Mouse (Mus musculus) ovary, postnatal 10 days (tissue): ENCODE data around the gene Syna.

Experiments used
- DNase-seq: peaks from one replicate; pipeline ENCODE4 v3.0.0; 2022; ENCODE audit warnings: low spot score

Syna gene

DNA sequence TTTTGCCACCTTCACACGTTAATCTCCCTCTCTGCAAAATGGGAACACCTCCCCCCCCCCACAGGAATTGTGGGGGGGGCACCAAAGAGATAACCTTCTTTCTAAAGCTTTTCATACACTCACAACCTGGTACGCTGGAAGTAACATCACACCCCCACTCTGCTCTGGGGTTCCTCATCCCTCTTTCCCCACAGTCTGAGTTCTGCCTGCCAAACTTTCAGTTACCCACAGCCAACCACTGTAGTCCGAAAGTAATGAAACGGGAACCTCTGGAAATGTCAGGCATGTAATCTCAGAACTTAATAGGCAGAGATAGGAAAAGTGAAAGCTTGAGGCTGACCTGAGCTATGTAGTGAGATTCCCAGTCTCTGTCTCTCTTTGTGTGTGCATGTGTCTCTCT is 7.5 kb upstream of the Syna start:
- no peak for DNase-seq

DNA sequence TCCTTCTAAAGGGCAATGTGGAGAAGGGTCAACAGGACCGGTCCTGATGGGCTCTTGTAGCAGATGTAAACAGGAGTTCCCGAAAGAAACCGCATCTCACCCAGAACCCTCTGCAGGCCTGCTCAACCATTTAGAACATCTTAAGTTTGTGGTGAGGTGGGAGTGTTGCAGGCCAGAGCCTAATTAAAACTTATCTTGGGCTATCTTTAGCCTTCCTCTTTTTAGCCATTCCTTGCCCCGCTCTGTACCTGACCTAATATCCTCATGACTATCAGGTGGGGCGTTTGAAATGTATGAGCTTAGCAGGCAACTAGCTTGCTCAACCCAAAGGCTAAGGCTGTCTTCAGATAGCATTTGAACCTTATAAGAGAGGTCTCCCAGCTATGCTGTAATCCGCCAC is 5.7 kb upstream of the Syna start:
- DNase-seq = no peak

DNA sequence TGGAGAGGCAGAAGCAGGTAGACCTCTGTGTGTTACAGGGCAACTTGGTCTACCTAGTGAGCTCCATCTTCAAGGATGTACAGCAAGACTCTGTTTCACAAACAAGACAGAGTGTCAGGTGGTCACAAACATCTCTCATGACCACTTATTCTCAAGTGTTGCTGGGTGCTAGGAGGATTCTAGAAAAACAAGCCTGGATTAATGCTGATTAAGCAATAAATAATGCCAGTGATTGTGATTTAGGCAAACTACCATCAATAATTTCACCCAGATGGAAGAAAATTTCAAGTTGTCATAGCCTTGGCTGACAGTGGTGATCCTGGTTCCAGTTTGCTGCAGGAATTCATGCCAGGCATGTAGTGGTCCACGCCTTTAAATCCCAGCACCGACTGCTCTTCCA is 4.3 kb upstream of the Syna start:
- no peak for DNase-seq

DNA sequence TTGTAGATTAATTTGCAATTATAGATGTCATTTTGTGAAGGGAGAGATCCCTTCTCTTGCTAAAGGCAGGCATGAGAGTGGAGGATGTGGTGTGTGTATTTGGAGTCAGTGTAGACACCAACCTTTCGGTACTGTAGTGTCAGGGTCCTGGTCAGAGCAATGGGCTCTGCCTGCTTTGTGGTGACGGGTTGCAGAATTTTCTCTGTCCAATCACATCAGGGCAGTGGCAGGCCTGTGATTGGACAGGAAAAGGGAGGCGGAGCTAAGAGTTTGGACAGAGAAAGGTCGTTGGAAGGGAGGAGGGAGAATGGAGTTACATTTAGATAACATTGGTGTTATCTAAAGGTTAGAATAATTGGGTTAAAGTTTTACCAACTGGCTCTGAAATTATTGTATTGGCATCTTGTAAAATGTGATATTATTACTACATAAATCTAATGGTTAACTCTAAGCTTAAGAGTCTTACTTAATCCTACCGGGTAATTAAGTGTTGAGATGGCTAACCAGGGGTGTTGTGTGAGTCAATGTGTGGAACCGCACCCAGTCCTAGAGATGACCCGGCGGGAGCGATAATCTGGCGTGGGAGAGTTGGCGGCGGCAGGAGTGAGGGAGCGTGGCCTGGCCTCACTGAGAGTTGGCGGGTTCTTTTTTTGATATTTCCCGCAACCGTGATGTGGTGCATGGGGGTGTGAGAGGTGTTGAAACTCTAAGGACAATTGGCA is 640 bp upstream of the Syna start:
- DNase-seq = no peak

DNA sequence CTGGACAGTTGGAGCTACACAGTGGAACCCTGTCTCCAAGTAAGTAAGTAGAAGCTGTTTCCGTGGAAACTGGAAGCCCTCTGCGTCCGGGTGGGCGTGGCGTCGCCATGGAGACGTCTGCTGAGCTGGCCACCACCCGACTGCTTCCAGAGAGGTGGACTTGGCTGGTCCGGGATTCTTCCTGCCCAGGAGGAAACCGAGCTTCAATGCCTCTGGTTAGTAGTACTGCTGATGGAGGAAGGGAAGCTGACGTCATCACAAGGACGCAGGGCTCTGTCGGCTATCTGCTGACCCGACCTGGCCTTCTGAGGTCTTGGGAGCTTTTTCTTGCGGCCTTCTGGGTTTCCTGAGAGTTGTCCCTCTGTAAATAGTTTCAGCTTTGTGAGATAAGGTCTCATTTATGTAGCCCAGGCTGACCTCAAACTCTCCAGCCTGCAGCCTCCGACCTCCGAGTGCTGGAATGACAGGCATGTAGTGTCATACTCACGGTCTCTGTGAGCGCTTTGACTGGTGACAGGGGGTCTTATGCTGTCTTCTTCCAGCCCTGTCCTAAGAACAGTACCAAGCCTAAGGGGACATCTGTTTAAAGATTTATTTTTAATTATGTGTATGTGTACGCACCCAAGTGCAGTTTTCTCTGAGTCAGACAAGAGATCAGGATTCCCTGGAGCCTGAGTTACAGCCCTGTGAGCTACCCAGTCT is 4.4 kb downstream of the Syna start:
- DNase-seq = no peak

DNA sequence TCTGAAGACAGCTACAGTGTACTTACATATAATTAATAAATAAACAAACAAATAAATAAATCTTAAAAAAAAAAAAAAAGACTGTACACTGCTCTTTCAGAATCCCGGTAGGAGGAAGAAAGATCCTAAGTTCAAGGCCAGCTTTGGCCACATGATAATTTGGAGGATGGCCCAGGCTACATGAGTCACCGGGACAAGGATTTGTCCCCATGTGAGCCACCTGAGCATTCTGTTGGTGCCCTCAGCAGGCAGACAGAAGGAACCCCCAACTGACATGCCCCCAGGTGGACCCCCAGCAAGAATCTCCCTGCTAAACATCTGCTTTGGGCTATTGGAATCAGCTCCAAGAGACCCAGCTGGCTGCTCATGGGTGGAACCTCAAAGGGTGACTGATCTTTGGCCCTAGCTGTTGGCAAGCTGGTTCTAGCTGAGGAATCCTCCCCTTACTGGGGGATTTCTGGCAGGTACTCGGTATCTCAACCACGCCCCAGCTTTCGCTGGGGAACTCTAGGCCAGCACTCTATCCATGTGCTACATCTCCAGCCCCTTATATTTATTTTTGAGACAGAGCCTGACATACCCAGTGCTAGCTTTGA is 5.9 kb downstream of the Syna start:
- DNase-seq = no peak

DNA sequence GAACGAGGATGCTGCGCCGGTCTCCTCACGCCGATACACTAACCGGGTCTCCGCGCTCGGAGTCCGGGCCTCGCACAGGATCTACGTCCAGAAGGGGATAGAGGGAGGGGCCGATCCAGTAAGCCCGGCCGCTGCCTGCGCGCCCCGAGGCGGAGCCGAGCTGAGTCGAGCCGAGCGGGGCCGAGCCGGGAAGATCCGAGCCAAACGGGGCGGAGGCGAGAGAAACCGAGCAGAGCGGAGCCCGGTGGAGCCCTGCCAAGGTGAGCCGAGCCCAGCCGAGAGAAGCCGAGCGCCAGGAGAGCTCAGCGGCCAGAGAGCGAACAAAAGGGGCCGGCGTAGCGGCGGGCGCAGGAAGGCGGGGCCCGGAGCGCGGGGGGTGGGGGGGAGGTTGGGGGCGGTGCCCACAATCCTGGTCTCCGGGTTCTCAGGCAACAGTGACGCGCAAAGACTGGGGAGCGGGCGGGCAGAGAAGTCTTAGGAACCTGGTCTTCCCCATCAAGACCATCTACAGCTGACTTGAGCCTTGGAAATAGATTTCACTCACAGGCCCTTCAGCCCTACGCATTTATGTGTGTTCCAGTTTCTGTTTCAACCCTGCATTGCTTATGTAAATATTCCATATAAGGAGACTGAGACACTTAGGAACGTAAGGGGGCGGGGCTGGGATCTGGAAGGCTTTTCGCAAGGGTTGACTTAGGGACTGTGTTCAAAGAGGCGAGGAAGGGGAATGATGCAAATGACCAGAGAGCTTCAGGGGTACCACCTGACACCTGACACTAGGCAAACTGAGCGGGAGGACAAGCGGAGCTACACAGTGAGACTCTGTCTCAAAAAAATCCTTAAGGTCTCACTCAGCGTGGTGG is 7.6 kb downstream of the Syna start, which contains the start of gene Clip2:
Clip2 (minus strand) TSS at position 325 of the 863 bp plus-strand sequence.
- peak; percentile 99 for DNase-seq

DNA sequence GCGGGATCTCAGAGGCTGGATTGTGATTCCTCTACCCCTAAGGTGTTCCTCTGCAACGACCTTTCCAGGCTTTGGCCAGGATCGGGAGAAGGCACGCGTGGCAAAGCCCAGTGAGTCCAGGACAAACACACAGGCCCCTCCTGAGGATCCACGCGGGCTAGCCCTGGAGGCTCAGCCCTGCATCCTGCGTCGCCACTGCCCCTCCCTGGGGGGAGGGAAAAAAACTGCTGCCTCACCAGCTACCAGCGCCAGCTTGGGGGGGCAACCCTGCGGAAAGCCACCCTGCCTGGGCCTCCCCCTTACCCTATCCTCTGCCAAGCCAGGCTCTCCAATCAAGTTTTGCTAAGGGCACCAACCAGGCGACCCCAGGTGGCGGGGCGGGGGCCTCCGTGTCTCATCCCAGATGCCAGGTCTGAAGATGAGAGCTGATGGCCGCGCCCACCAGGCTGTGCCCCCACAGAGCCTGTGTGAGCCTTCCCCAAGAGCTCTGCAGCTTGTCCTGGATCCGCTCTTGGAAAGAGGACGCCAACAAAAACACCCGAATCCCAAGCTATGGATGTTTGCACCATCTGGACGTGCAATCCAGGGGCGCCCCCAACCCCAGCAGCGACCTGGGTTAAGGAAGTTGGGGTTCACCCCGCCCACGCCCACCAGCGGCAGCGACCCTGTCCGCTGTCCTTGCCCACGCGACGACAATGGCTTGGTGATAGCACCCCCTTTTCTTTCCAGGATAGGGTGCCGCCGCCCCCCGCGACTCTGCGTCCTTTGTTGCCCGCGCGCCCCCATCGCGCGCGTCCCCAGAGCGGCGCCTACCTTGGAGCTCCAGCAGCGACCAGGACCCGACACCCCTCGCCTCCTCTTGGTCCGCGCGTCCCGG is 8.5 kb downstream of the Syna start:
- DNase-seq = no peak

DNA sequence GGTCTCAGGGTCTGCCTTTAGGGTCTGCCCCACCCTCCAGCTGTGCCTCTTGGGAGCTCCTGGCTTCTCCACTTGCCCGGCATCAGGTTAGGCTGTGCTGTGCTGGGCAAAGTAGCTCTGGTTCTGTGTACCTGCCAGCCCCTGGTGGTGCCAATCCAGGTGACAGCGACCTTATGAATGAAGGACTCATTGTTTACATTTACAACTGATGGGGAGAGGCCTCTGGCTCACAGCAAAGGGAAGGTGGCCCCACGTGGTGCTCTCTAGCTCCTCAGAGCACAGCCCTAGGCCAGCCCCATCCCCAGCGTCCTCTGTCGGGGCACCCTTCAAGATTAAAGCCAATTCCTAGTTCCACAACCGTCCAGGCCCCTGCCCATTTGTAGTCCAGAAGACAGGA is 9.1 kb downstream of the Syna start:
- no peak for DNase-seq

DNA sequence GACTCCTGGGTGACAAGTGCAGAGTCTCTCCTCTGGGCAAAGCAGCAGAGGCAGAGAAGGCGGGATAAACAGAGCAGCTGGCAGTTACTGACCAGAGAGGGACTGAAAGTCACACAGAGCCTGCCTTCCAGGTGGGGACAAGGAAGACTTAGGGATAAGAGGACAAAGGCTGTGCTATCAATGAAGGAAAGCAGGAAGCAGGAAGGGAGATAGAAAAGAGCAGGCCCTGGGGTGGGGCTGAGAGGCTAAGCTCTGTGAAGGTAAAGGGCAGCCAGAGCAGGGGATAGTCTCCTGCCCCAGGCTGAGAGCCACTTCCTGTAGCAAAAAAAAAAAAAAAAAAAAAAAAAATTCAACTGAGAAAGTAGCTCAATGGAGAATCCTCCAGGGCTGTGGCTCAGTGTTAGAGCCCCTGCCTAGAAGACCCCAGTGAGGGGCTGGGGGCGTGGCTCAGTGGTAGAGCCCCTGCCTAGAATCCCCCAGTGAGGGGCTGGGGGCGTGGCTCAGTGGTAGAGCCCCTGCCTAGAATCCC is 10.3 kb downstream of the Syna start:
- no peak for DNase-seq

DNA sequence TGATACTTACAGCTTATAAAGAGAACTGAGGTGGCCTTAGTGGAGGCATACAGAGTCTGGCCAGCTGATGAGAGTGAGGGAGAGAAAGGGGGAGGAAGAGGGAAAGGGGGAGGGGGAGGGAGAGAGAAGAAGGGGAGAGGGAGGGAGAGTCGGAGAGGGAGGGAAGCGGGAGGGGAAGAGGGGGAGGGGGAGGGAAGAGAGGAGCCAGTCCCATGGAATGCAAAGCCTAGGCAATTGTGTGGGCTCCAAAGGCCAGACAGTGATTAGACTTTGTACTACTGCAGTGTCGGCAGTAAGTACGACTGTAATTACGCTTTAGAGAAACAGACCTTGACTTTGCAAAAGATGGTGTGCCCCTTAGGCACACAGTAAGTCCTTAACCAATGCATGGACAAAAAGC is 11.7 kb downstream of the Syna start:
- DNase-seq = no peak

DNA sequence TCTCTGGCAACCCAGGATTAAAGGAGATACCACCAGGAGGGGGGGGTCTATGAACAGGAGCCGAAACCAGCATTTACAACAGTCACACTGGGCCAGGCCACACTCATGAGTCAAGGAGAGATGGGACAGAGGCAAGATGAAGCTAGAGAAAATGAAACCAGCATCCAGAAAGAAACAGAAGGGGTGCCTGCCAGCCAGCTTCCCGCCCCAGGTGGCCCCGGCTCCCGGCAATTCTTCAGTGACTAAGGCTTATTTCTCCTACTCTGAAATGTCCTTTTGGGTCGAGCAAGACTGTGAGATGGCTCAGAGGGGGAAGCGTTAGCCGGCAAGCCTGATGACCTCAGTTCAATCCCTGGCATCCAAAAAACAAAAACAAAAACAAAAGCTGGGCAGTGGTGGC is 13.2 kb downstream of the Syna start:
- no peak for DNase-seq

DNA sequence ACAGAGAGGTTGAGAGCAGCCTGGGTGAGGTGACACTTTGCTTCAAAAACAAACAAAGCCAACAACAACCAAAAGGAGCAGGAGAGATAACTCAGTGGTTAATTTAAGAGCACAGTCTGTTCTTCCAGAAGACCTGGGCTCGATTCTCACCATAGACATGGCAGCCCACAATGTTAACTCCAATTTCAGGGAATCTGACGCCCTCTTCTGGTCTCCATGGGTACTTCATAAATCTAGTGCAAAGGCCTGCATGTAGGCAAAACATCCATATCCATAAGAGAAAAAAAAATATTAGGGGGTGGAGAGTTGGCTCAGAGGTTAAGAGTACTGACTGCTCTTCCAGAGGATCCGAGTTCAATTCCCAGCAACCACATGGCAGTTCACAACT is 14.7 kb downstream of the Syna start:
- DNase-seq = no peak

DNA sequence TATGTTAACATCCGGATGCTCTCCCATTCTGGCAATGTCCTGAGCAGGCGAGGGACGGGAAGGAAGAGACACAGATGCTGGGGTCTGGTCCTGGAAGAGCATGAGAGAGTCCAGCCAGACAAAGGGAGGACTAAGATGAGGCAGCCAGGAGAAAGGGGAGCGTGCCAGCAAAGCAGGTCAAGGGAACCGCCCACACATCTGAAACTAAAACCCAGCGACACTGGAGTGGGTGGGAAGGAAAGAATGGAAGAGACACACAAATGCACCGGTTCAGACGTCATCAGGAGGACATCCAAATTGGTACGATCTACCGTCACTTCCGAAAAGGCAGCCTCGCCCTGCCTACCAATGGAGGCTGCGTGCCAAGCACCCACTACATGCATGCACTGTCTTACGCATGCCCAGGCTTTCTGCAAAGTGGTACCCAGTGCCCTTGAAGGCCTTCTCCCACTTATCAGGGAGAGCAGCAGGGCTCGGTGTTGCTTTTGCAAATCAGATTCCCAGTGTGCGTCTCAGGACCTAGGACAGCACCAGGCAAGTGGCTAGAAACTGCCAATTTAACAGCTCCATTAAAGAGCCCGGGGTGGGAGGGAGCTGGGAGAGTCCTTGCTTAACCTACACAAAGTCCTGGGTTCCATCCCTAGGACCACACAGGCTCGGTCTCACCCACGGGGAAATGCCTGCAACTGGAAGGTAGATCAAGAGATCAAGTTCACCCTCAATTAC is 15.3 kb downstream of the Syna start:
- DNase-seq = no peak

DNA sequence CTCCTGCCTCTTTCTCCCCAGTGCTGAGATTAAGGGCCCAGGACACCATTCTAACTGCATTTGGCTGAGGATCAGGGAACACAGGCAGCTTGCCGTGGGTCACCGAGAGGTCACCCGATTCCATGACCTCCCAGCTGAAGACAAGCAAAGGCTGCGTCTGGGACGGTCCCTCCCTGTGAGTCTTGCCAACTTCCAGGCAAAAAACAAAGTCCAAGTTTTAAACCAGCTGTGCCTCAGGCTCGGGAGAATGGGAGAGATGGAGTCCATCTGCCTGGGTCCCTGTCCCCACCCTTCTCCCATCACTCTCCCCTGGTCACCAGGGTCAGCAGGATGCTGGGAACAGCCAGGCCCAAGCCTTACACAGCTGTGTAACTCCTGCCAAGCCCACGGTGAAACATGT is 18.3 kb downstream of the Syna start:
- no peak for DNase-seq

DNA sequence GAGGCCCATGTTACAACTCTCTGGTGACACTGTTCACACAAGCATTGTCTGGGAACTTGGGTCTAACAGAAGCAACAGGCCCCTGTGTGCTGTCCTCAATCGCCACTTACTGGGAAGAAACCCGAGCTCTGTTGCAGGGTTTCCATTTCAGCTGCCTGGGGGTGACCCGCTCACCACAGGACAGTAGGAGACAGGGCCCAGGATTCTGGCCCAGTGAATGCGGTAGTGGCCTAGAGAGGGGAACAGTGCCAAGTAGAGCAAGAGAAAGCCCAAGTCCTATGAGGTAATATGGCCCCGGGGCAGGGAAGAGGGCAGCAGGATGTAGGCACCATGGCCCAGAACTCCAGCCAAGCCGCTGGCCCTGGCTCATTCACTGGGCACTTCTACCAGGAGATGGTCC is 19.1 kb downstream of the Syna start:
- no peak for DNase-seq

DNA sequence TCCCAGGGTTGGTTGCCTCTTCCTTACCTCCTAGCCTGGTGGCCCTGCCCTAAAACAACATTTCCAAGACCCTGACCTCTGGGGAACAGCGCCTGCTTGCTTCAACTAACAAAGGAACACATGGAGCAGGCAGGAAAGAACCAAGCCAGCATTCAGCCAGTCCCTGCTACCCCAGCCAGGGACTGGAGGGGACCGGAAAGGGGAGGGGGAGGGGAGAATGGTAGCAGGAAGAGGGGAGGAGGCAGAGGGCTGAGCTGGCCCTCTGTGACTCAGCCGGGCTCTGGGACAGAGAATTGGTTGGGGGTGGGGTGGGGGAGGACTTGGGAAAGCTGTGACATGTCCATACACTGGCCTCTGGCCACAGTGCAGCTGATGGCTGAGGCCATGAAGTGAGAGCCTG is 20.1 kb downstream of the Syna start:
- no peak for DNase-seq

DNA sequence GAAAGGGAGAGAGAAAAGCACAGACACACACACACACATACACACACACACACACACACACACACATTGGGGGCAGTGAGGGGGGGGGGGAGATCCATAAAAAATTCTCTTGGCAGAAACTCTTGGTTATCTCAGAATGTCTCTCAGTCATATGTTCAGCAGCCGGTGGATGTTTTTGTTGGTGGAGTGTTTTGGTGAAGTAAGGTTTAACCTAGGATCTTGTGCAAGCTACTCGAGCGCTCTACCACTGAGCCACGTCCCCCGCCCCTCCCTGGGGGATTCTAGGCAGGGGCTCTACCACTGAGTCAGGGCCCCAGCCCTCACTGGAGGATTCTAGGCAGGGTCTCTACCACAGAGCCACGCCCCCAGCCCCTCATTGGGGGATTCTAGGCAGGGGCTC is 23.9 kb downstream of the Syna start:
- DNase-seq = no peak

DNA sequence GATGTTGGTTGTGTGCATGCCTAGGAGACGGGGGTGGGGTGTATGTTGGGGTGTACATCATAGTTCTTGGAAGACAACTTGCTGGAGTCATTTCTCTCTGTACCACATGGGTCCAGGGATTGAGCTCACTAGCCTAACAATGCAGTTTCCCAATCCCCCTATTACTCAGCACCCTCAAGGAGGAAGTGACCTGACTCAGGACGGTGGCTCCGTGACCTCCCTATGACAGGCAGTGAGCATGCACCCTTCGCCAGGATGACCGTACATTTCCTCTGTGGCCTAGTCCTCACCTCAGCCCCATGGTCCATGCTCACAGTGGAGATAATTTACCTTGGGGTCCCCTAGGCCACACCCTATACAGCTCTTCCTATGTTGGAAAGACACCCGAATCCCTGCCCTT is 27.6 kb downstream of the Syna start:
- no peak for DNase-seq

DNA sequence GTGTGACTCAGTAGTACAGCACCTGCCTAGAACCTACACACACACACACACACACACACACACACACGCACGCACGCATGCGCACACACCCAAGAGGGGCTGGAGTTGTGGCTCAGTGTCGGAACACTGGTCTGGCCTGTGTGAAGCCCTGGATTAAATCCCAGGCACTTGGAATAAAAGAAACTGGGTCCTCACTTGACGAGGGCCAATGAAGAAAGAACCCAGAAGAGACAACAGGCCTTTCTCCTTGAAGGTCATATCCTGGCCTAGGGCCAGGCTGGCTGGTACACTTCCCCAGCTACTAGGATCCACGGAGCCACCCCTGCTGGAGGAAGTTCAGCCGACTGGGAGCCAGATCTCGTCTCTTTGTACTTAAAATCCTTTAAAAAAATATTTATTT is 28.4 kb downstream of the Syna start:
- no peak for DNase-seq

DNA sequence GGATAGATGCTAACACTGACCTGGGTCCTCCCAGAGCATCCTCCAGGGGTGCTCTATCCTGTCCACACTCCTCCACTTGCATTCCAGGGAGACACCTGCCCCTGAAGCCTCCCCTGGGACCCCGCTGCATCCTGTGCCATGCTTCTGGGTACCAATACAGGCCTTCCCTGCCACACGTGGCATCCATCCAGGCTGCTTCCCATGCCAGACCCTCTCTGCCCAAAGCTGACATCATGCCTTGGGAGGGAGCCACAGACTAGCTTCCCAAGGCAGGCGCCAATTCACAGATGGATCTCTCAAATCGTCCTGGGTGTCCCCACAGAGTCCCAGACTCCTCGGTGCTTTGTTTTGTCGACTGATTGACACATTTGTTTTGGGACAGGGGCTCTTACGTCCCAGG is 29.1 kb downstream of the Syna start:
- DNase-seq = no peak
